Mouse (Mus musculus) embryonic fibroblast, embryonic 13.5 days (primary cell): ENCODE measurements around the gene Srgap2. TPM values are rescaled to one million over a fixed set of nuclear protein-coding genes. Genes with fewer than 3 reads are reported as not detected.

Source experiments
- H3K27ac ChIP-seq: 2 replicates; pipeline ENCODE4 v1.5.1; 2012; ENCODE audit warnings: low read length, control low read depth, inconsistent platforms; ENCODE audit not compliant: insufficient read depth
- H3K4me1 ChIP-seq: 2 replicates; pipeline ENCODE4 v1.6.1; 2011; ENCODE audit warnings: low read length; ENCODE audit not compliant: control insufficient read depth, insufficient read depth
- H3K4me3 ChIP-seq: 2 replicates; pipeline ENCODE4 v1.5.1; 2011; ENCODE audit warnings: mild to moderate bottlenecking, control low read depth, low read length; ENCODE audit not compliant: insufficient read depth
- CTCF ChIP-seq: IDR thresholded peaks from 2 replicates; pipeline ENCODE4 v1.5.1; 2011; ENCODE audit warnings: mild to moderate bottlenecking, control low read depth, low read length, moderate library complexity, borderline replicate concordance; ENCODE audit not compliant: insufficient read depth
- POLR2A ChIP-seq: IDR thresholded peaks from 2 replicates; pipeline ENCODE4 v1.6.1; 2011; ENCODE audit warnings: low read depth, mild to moderate bottlenecking, control low read depth, low read length, moderate library complexity
- polyA plus RNA-seq: library from polyadenylated mRNA; stranded (reverse); fragments of >200 nt; gene quantifications from 2 replicates; pipeline ENCODE4 v1.2.4, GENCODE M21; 2011; ENCODE audit warnings: low read depth; ENCODE audit not compliant: missing spikeins, insufficient read length

Gene Srgap2
- polyA plus RNA-seq, 1 experiment = 66.6 TPM

DNA sequence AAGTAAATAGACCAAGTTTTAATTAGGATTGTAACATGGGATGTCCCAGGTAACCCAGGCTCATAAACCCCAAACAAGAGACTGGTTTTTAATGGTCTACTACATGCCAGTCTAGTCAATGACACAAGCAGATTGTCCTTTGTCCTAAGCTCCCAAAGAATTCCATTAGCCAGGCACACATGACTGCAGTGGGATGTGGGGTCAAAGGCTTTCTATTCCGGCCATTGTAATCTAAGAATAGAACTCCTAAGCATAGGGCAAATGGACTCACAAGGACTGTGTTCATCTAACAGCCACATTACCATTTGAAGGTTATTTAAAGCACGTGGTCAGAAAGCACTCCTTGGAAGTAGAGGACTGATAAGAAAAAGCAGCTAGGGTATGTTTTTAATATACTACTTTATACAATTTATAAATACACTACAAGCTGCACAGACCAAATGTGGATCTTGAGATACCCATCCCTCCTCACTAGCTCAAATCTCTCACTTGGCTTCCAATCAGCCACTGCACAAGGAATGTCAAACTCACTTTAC lies 48.3 kb downstream of the Srgap2 start:
- H3K27ac ChIP-seq = no peak overlapping the region
- TF ChIP-seq CTCF (no peak), POLR2A (no peak)

GRCm38 (mm10) chr1:131475306-131475705 lies 51.8 kb downstream of the Srgap2 start:
- H3K4me3 ChIP-seq = no peak overlapping the region
- TF ChIP-seq CTCF (no peak), POLR2A (no peak)
- no peak overlapping the region for H3K27ac ChIP-seq
- no peaks in the 10 kb centered on the region; the same call in 1 of the 2 replicates for H3K4me1 ChIP-seq

More for the DNA sequence above, 48.3 kb downstream of the Srgap2 start:
- no peaks in the 10 kb centered on the region; the same call in 1 of the 2 replicates for H3K4me1 ChIP-seq
- no peak overlapping the region for H3K4me3 ChIP-seq

- Histone ChIP-seq H3K4me1 (no peaks in the 10 kb centered on the region; the same call in 1 of the 2 replicates), H3K27ac (no peak overlapping the region), H3K4me3 (no peak overlapping the region)
- no peak for TF ChIP-seq POLR2A
- TF ChIP-seq CTCF = no peak
Observed at GRCm38 (mm10) chr1:131473631-131474118, 53.5 kb downstream of the Srgap2 start.

DNA sequence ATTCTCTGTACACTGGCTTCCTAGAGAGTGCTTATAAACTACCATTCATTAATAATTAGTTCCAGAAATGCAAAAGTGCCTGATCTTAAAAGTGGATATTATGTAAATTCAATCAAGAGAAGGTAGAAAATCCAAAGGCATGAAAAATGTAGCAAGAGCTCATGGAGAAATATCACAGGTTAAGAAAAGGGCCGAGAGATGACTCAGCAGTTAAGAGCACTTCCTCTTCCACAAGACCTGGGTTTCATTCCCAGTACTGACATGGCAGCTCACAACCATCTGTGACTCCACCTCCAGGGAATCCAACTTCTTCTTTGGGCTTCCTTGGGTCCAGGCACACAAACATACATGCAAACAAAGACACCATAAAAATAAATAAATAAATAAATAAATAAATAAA lies 56.6 kb downstream of the Srgap2 start:
- H3K4me1 ChIP-seq = no peaks in the 10 kb centered on the region; the same call in none of the 2 replicates
- no peak for TF ChIP-seq CTCF
- TF ChIP-seq POLR2A = no peak
- no peak overlapping the region for H3K4me3 ChIP-seq
- H3K27ac ChIP-seq = no peak overlapping the region

DNA sequence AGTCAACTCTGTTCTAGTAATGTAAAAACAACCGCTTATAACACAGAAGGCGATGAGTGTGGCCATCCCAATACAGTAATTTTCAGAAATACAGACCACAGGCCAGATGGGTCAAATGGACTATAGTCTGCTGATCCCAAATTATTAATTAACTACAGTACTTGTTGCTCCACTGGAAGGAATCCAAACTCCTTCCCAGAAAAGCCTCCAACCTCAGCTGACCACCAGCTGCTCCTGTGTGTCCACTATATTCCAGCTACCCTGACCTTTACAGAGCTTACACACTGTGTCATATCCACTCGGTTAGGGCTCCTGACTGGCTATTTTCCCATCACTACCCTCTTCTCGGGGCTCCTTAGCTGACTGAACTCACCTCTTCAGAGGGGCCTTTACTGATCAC lies 61.3 kb downstream of the Srgap2 start:
- no peak overlapping the region for H3K27ac ChIP-seq
- TF ChIP-seq POLR2A = no peak
- no peak for TF ChIP-seq CTCF
- H3K4me1 ChIP-seq = no peaks in the 10 kb centered on the region; the same call in 1 of the 2 replicates
- no peak overlapping the region for H3K4me3 ChIP-seq

DNA sequence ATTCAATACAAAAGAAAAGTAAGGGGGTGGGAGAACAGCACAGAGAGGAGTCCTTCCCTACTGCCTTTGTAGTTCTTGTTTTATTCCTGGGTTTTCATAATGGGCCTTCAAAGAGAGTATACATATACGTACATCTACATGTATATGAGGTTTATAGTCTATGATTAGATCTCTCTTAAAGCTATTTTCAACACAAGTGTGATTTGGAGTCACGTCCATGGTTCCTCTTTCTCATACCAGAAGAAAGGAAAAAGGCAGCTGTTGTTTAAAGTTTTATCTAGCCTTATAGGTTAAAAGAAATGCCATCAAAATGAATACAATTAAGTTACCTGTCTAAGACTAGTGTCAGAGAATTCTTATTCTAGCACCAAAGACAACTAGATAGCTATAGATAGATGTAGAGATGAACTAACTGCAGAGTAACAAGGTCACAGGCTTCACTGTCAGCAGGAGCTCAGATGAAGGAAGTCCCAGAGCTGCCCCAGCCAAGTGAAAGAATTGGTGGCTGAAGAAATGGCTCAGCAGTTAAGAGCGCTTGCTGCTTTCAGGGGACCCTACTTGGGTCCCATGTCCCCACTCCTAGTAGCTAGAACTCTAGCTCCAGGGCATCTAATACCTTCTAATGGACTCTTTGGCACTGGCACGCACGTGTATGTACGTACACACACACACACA lies 63.1 kb downstream of the Srgap2 start:
- no peaks in the 10 kb centered on the region; the same call in 1 of the 2 replicates for H3K4me1 ChIP-seq
- TF ChIP-seq CTCF (no peak), POLR2A (no peak)
- H3K27ac ChIP-seq = no peak overlapping the region
- no peak overlapping the region for H3K4me3 ChIP-seq

DNA sequence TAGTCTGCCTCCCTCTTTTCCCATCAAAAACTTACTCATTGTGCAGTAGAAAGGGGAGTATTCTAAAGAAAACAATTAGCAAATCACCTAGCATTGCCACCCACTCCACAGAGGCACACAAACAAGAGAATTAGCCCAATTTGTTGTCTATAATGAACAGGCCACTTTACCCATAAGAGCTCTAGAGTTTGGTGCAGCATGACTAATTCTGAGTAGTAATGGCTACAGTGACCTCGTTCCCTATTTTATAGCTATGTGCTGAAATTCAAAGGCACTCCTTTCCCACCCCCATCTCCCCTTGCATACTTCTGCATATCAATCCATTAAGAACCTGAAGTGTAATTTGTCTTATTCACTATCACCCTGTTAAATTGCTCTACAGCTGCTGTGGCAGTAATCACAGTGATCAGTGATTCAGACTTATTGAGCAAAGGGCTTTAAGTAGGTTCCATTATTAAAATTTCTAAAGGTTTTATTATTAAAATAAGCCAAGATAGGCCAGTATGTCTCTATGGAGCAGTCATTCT lies 64.5 kb downstream of the Srgap2 start:
- TF ChIP-seq POLR2A (no peak), CTCF (no peak)
- Histone ChIP-seq H3K4me3 (no peak overlapping the region), H3K4me1 (no peaks in the 10 kb centered on the region; the same call in 1 of the 2 replicates), H3K27ac (no peak overlapping the region)

- no peak overlapping the region for H3K4me3 ChIP-seq
- no peaks in the 10 kb centered on the region; the same call in 1 of the 2 replicates for H3K4me1 ChIP-seq
- TF ChIP-seq CTCF = no peak
- TF ChIP-seq POLR2A = no peak
- no peak overlapping the region for H3K27ac ChIP-seq
Observed at GRCm38 (mm10) chr1:131460914-131461530, 66.1 kb downstream of the Srgap2 start.

DNA sequence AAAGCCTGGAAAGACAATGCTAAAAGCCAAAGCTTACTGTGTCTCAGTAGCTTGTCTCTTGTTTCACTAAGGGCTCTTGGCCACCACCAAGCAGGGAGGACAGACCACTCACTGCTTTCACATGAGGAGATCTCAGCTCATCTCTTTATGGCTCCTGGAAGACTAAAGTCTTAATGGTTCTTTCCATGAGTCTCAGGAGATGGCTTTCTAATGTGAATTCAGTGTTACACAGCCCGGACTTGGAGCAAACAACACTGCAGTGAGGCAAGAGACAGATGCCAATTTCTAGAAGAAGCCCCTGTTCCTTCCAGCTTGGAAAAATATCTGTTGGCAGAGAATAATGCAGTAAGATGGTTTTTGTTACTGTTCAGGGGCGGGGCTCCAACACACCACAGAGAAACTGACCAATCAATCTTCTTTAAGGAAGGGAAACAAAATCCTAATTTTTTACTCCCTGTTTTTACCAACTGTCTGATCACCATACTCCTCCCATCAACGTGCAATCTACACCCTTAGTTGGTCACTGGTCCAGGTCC lies 71.7 kb downstream of the Srgap2 start:
- Histone ChIP-seq H3K4me1 (no peaks in the 10 kb centered on the region; the same call in 1 of the 2 replicates), H3K27ac (no peak overlapping the region), H3K4me3 (no peak overlapping the region)
- TF ChIP-seq CTCF (no peak), POLR2A (no peak)
